Mouse (Mus musculus): Measurements from ENCODE around the gene Oxt.

- no peak for TF ChIP-seq GATA1 (IDR thresholded peaks at IDR 0.05; ENCODE audit: borderline replicate concordance, low read length)
- TF ChIP-seq FLI1 (IDR thresholded peaks at IDR 0.05; ENCODE audit: low read length), result no peak
Observed at GRCm38 (mm10) chr2:130535017-130535416, 41.0 kb upstream of the Oxt start.
